Mouse (Mus musculus): ENCODE results near the gene Mb21d2. TPM values are rescaled to one million over a fixed set of nuclear protein-coding genes. Genes with fewer than 3 reads are reported as not detected.

Mb21d2 gene
- total and polyA plus RNA-seq, 3 experiments, result not detected

GRCm38 (mm10) chr16:28813290-28813689, 116.2 kb downstream of the Mb21d2 start:
- H3K9ac ChIP-seq (ENCODE audit: insufficient read depth, low read depth), result no peak overlapping the region
- H3K4me1 ChIP-seq (ENCODE audit: control insufficient read depth in 1 of 2, insufficient read depth in 2 of 2), result no peaks in the 10 kb centered on the region
- H3K27me3 ChIP-seq (replicated peaks), result no peaks in the 10 kb centered on the region
- no peak for DNase-seq (ENCODE audit: extremely low read depth)
- peaks cover 54% of the 10 kb centered on the region for H3K9me3 ChIP-seq (replicated peaks; ENCODE audit: low read length)
- no peak overlapping the region for H3K27ac ChIP-seq (ENCODE audit: insufficient read depth, low read depth)
- H3K4me3 ChIP-seq (replicated peaks in 1 of 3; ENCODE audit: low read depth in 2 of 3, low read length in 2 of 3, poor library complexity in 1 of 3), result no peak overlapping the region
- no peak for TF ChIP-seq GABPA (IDR thresholded peaks at IDR 0.05; ENCODE audit: insufficient replicate concordance, low read depth, low read length)
- TF ChIP-seq KAT2A (IDR thresholded peaks at IDR 0.05; ENCODE audit: insufficient replicate concordance, low read length), result no peak
- TF ChIP-seq MAX (IDR thresholded peaks at IDR 0.05; ENCODE audit: low read length), result no peak
- TF ChIP-seq MAZ (IDR thresholded peaks at IDR 0.05; ENCODE audit: low read depth, low read length), result no peak
- no peak for TF ChIP-seq EP300 (IDR thresholded peaks at IDR 0.05; ENCODE audit: low read length)
- TF ChIP-seq PAX5 (IDR thresholded peaks at IDR 0.05; ENCODE audit: low read length), result no peak
- no peak for TF ChIP-seq ELF1 (IDR thresholded peaks at IDR 0.05; ENCODE audit: low read depth, low read length)
- no peak for TF ChIP-seq MXI1 (IDR thresholded peaks at IDR 0.05; ENCODE audit: low read depth, low read length)
- TF ChIP-seq POLR2A (IDR thresholded peaks at IDR 0.05; ENCODE audit: low read depth, low read length), result no peak
- TF ChIP-seq ZNF384 (IDR thresholded peaks at IDR 0.05; ENCODE audit: low read depth, low read length), result no peak
- TF ChIP-seq NELFE (IDR thresholded peaks at IDR 0.05; ENCODE audit: low read depth, low read length), result no peak
- TF ChIP-seq BHLHE40 (IDR thresholded peaks at IDR 0.05; ENCODE audit: low read depth, low read length), result no peak
- TF ChIP-seq POLR2AphosphoS2 (IDR thresholded peaks at IDR 0.05; ENCODE audit: low read depth, low read length), result no peak
- TF ChIP-seq USF2 (conservative IDR thresholded peaks at IDR 0.05; ENCODE audit: low read depth, low read length), result no peak
- dilution Hi-C loops (cut with MboI; ENCODE audit: extremely low pct_ligation_motif_present, extremely low pct_unique_long_range_greater_than_20kb, low sequenced_read_pairs), result no loop called here
- in situ Hi-C loops (cut with MboI; ENCODE audit: low pct_ligation_motif_present, low pct_unique_long_range_greater_than_20kb, low sequenced_read_pairs), result no loop called here
- no peaks in the 10 kb centered on the region for H3K36me3 ChIP-seq (replicated peaks in 1 of 2; ENCODE audit: control insufficient read depth in 1 of 2, insufficient read depth in 1 of 2, low read length in 1 of 2)
- no peaks in the 10 kb centered on the region for H3K79me2 ChIP-seq (replicated peaks; ENCODE audit: control insufficient read depth, extremely low read depth, insufficient read depth, poor library complexity, severe bottlenecking)
- H3K4me2 ChIP-seq (ENCODE audit: insufficient read depth, low read depth, poor library complexity, severe bottlenecking), result no peak overlapping the region

- no peaks in the 10 kb centered on the region for H3K4me1 ChIP-seq (ENCODE audit: control insufficient read depth in 1 of 2, insufficient read depth in 2 of 2)
- H3K9ac ChIP-seq (ENCODE audit: insufficient read depth, low read depth), result no peak overlapping the region
- no peak overlapping the region for H3K27ac ChIP-seq (ENCODE audit: insufficient read depth, low read depth)
- H3K79me2 ChIP-seq (replicated peaks; ENCODE audit: control insufficient read depth, extremely low read depth, insufficient read depth, poor library complexity, severe bottlenecking), result no peaks in the 10 kb centered on the region
- in situ Hi-C loops (cut with MboI; ENCODE audit: low pct_ligation_motif_present, low pct_unique_long_range_greater_than_20kb, low sequenced_read_pairs), result no loop called here
- H3K27me3 ChIP-seq (replicated peaks), result no peaks in the 10 kb centered on the region
- TF ChIP-seq ELF1 (IDR thresholded peaks at IDR 0.05; ENCODE audit: low read depth, low read length) (no peak), POLR2AphosphoS2 (IDR thresholded peaks at IDR 0.05; ENCODE audit: low read depth, low read length) (no peak), SIN3A (IDR thresholded peaks at IDR 0.05; ENCODE audit: low read length) (no peak), RAD21 (IDR thresholded peaks at IDR 0.05; ENCODE audit: low read depth, low read length) (no peak)
- no peak overlapping the region for H3K4me2 ChIP-seq (ENCODE audit: insufficient read depth, low read depth, poor library complexity, severe bottlenecking)
- dilution Hi-C loops (cut with MboI; ENCODE audit: extremely low pct_ligation_motif_present, extremely low pct_unique_long_range_greater_than_20kb, low sequenced_read_pairs), result no loop called here
- no peaks in the 10 kb centered on the region for H3K36me3 ChIP-seq (replicated peaks in 1 of 2; ENCODE audit: control insufficient read depth in 1 of 2, insufficient read depth in 1 of 2, low read length in 1 of 2)
- DNase-seq (ENCODE audit: extremely low read depth), result no peak
- no peak overlapping the region for H3K4me3 ChIP-seq (replicated peaks in 1 of 3; ENCODE audit: low read depth in 2 of 3, low read length in 2 of 3, poor library complexity in 1 of 3)
- peaks cover 56% of the 10 kb centered on the region for H3K9me3 ChIP-seq (replicated peaks; ENCODE audit: low read length)
Measured at GRCm38 (mm10) chr16:28809089-28809488, 120.4 kb downstream of the Mb21d2 start.

Measured in CH12.LX (cell line).